Mouse (Mus musculus): Measurements from ENCODE around the gene Kcnc3. TPM values are rescaled to one million over a fixed set of nuclear protein-coding genes. Genes with fewer than 3 reads are reported as not detected.

Kcnc3 gene
- polyA plus RNA-seq, 1 experiment = 47.9 TPM

Other genes with a start within 250 kb of the Kcnc3 start
- gene Syt3, start 206.6 kb upstream of the Kcnc3 start, polyA plus RNA-seq (2012; rRNA removed) = 56.7 and 57.0 TPM in 2 replicates
- 3.7 and 3.8 TPM in 2 replicates for gene 1700008O03Rik, start 204.8 kb upstream of the Kcnc3 start, polyA plus RNA-seq (2012; rRNA removed)
- 230 and 247 TPM in 2 replicates for gene Lrrc4b, start 161.6 kb upstream of the Kcnc3 start, polyA plus RNA-seq (2012; rRNA removed)
- 12.2 and 14.4 TPM in 2 replicates for gene Aspdh, start 125.3 kb upstream of the Kcnc3 start, polyA plus RNA-seq (2012; rRNA removed)
- gene Josd2, start 122.7 kb upstream of the Kcnc3 start, polyA plus RNA-seq (2012; rRNA removed) = 169 and 184 TPM in 2 replicates
- gene Emc10, start 94.1 kb upstream of the Kcnc3 start, polyA plus RNA-seq (2012; rRNA removed) = 252 and 282 TPM in 2 replicates
- gene Fam71e1, start 94.1 kb upstream of the Kcnc3 start, polyA plus RNA-seq (2012; rRNA removed) = 27.3 and 33.6 TPM in 2 replicates
- 0.11 and 0.12 TPM in 2 replicates for gene Mybpc2, start 66.0 kb upstream of the Kcnc3 start, polyA plus RNA-seq (2012; rRNA removed)
- gene Spib, start 58.6 kb upstream of the Kcnc3 start, polyA plus RNA-seq (2012; rRNA removed) = 0.08 and 0.11 TPM in 2 replicates
- 14.9 and 15.3 TPM in 2 replicates for gene Pold1, start 41.8 kb upstream of the Kcnc3 start, polyA plus RNA-seq (2012; rRNA removed)
- gene Nr1h2, start 36.7 kb upstream of the Kcnc3 start, polyA plus RNA-seq (2012; rRNA removed) = 82.9 and 90.2 TPM in 2 replicates
- 0.40 and 0.54 TPM in 2 replicates for gene Napsa, start 18.3 kb upstream of the Kcnc3 start, polyA plus RNA-seq (2012; rRNA removed)
- 17.5 and 18.6 TPM in 2 replicates for gene Myh14, start 80.2 kb downstream of the Kcnc3 start, polyA plus RNA-seq (2012; rRNA removed)
- not detected in 2 replicates for gene Izumo2, start 118.1 kb downstream of the Kcnc3 start, polyA plus RNA-seq (2012; rRNA removed)
- 33.9 and 38.2 TPM in 2 replicates for gene Vrk3, start 157.7 kb downstream of the Kcnc3 start, polyA plus RNA-seq (2012; rRNA removed)
- gene Zfp473, start 160.4 kb downstream of the Kcnc3 start, polyA plus RNA-seq (2012; rRNA removed) = 0.55 and 0.62 TPM in 2 replicates
- 29.1 and 29.3 TPM in 2 replicates for gene Nup62, start 225.4 kb downstream of the Kcnc3 start, polyA plus RNA-seq (2012; rRNA removed)
- 1.3 and 2.2 TPM in 2 replicates for gene Il4i1, start 225.7 kb downstream of the Kcnc3 start, polyA plus RNA-seq (2012; rRNA removed)
- gene Atf5, start 226.0 kb downstream of the Kcnc3 start, polyA plus RNA-seq (2012; rRNA removed) = 24.2 and 35.6 TPM in 2 replicates